Mouse (Mus musculus) liver, embryonic 11.5 days (tissue): ENCODE results near the gene Dcn. TPM values are rescaled to one million over a fixed set of nuclear protein-coding genes. Genes with fewer than 3 reads are reported as not detected.
A peak's percentile ranks its signal among the peaks of the same experiment; 100 is the strongest.

Source experiments
- ATAC-seq: fragments of 200-750 bp; cut with Nextera tagmentation; replicated peaks from 2 replicates; pipeline ENCODE4 v1.8.0; 2017; ENCODE audit warnings: moderate number of reproducible peaks, mild to moderate bottlenecking, moderate TSS enrichment, moderate library complexity; ENCODE audit not compliant: low FRiP score
- DNase-seq: peaks from one replicate; pipeline ENCODE4 v3.0.0-alpha.2; 2017; ENCODE audit warnings: low spot score
- H3K27ac ChIP-seq: fragments of 300-500 bp; sonication (generic); 2 replicates; pipeline ENCODE4 v1.5.1; 2014; ENCODE audit warnings: mild to moderate bottlenecking, low read depth, low read length, control low read depth
- H3K27me3 ChIP-seq: fragments of 300-500 bp; sonication (generic); replicated peaks from 2 replicates; pipeline ENCODE4 v1.6.1; 2014; ENCODE audit warnings: low read length, mixed read lengths; ENCODE audit not compliant: control insufficient read depth, insufficient read depth
- H3K36me3 ChIP-seq: fragments of 300-500 bp; sonication (generic); 2 replicates; pipeline ENCODE4 v1.6.1; 2014; ENCODE audit warnings: mild to moderate bottlenecking, low read length, moderate library complexity, mixed read lengths; ENCODE audit not compliant: control insufficient read depth, insufficient read depth
- H3K4me1 ChIP-seq: fragments of 300-500 bp; sonication (generic); replicated peaks from 2 replicates; pipeline ENCODE4 v1.6.1; 2014; ENCODE audit warnings: low read length, mixed read lengths; ENCODE audit not compliant: control insufficient read depth, insufficient read depth
- H3K4me2 ChIP-seq: fragments of 300-500 bp; sonication (generic); 2 replicates; pipeline ENCODE4 v1.6.1; 2014; ENCODE audit warnings: mild to moderate bottlenecking, control low read depth, moderate library complexity
- H3K4me3 ChIP-seq: fragments of 300-500 bp; sonication (generic); 2 replicates; pipeline ENCODE4 v1.5.1; 2014; ENCODE audit warnings: low read depth, low read length, control low read depth
- H3K9ac ChIP-seq: fragments of 300-500 bp; sonication (generic); 2 replicates; pipeline ENCODE4 v1.6.1; 2014; ENCODE audit warnings: low read depth, low read length, control low read depth
- H3K9me3 ChIP-seq: fragments of 300-500 bp; sonication (generic); 2 replicates; pipeline ENCODE4 v1.6.1; 2016; ENCODE audit warnings: low read length, inconsistent platforms, mixed read lengths; ENCODE audit not compliant: control insufficient read depth
- WGBS: fragments of 180-500 bp; shearing (Covaris S2); extraction: QIAGEN DNeasy Blood & Tissue Kit; methylation state at CpG from one replicate; pipeline ENCODE4 v1.1.7; 2014; 5-methylcytosine and 5-hydroxymethylcytosine counted together
- polyA plus RNA-seq: library from polyadenylated mRNA; unstranded; fragments of >200 nt; fragmentation: Nextera tagmentation; extraction: Ambion mirVana; gene quantifications from 2 replicates; pipeline ENCODE4 v1.2.1, GENCODE M21; 2014

Dcn gene
- polyA plus RNA-seq = 36.0 and 39.5 TPM in 2 replicates

GRCm38 (mm10) chr10:97479004-97479766 is at the start of gene Dcn:
Gene Dcn, plus strand, starts transcription at chr10:97479609.
- Histone ChIP-seq H3K4me1 (no peaks in the 10 kb centered on the region), H3K4me3 (no peak within 1 kb of the TSS), H3K36me3 (no peaks in the 10 kb centered on the region), H3K27me3 (no peaks in the 10 kb centered on the region), H3K9ac (no peak within 1 kb of the TSS), H3K9me3 (no peaks in the 10 kb centered on the region), H3K27ac (peak within 1 kb of the TSS; percentile 58; the same call in 1 of the 2 replicates), H3K4me2 (peak within 1 kb of the TSS; percentile 22)
- 24% methylated on average over 7 of the region's 7 CpGs for WGBS
- no peak for DNase-seq
- ATAC-seq = 0 out of 2 replicates have a peak, but pooled peaks have one; percentile 20

- no peak for ATAC-seq
- H3K27ac ChIP-seq = no peak overlapping the region
These were observed 42.7 kb upstream of the Dcn start for GRCm38 (mm10) chr10:97436662-97437061.

GRCm38 (mm10) chr10:97442300-97442699 is 37.1 kb upstream of the Dcn start:
- no peaks in the 10 kb centered on the region for H3K27me3 ChIP-seq
- no peak overlapping the region for H3K27ac ChIP-seq
- DNase-seq = no peak
- H3K4me3 ChIP-seq = no peak overlapping the region
- no peaks in the 10 kb centered on the region for H3K9me3 ChIP-seq
- no peak for ATAC-seq
- H3K9ac ChIP-seq = no peak overlapping the region
- no peak overlapping the region for H3K4me2 ChIP-seq
- H3K4me1 ChIP-seq = no peaks in the 10 kb centered on the region
- no peaks in the 10 kb centered on the region for H3K36me3 ChIP-seq
- 56% methylated on average over 2 of the region's 2 CpGs for WGBS

More at GRCm38 (mm10) chr10:97436662-97437061, 42.7 kb upstream of the Dcn start:
- 75% methylated on average over 5 of the region's 5 CpGs for WGBS
- Histone ChIP-seq H3K9me3 (no peaks in the 10 kb centered on the region), H3K27me3 (no peaks in the 10 kb centered on the region), H3K4me3 (no peak overlapping the region), H3K36me3 (no peaks in the 10 kb centered on the region), H3K9ac (no peak overlapping the region), H3K4me1 (no peaks in the 10 kb centered on the region), H3K4me2 (no peak overlapping the region)
- no peak for DNase-seq

- Histone ChIP-seq H3K27me3 (no peaks in the 10 kb centered on the region), H3K36me3 (no peaks in the 10 kb centered on the region), H3K9ac (no peak overlapping the region), H3K4me3 (no peak overlapping the region), H3K4me2 (no peak overlapping the region), H3K9me3 (no peaks in the 10 kb centered on the region), H3K4me1 (no peaks in the 10 kb centered on the region), H3K27ac (no peak overlapping the region)
- 81% methylated on average over 4 of the region's 4 CpGs for WGBS
- ATAC-seq = no peak
- no peak for DNase-seq
These were observed 32.9 kb upstream of the Dcn start for GRCm38 (mm10) chr10:97446486-97446885.

GRCm38 (mm10) chr10:97452886-97453285 is 26.5 kb upstream of the Dcn start:
- Histone ChIP-seq H3K4me1 (no peaks in the 10 kb centered on the region), H3K9ac (no peak overlapping the region), H3K4me3 (no peak overlapping the region), H3K36me3 (no peaks in the 10 kb centered on the region), H3K4me2 (no peak overlapping the region), H3K9me3 (no peaks in the 10 kb centered on the region), H3K27ac (no peak overlapping the region), H3K27me3 (no peaks in the 10 kb centered on the region)
- 82% methylated on average over 1 of the region's 1 CpGs for WGBS
- ATAC-seq (no peak), DNase-seq (no peak)

- Histone ChIP-seq H3K36me3 (no peaks in the 10 kb centered on the region), H3K4me1 (no peaks in the 10 kb centered on the region), H3K4me3 (no peak overlapping the region), H3K9ac (no peak overlapping the region), H3K27me3 (no peaks in the 10 kb centered on the region), H3K27ac (no peak overlapping the region), H3K4me2 (no peak overlapping the region), H3K9me3 (no peaks in the 10 kb centered on the region)
- WGBS = 75% methylated on average over 9 of the region's 9 CpGs
- ATAC-seq = no peak
- no peak for DNase-seq
These were observed 25.9 kb upstream of the Dcn start for GRCm38 (mm10) chr10:97453529-97453928.

- Histone ChIP-seq H3K27me3 (no peaks in the 10 kb centered on the region), H3K4me1 (no peaks in the 10 kb centered on the region), H3K4me2 (no peak overlapping the region), H3K9me3 (no peaks in the 10 kb centered on the region), H3K27ac (no peak overlapping the region), H3K9ac (no peak overlapping the region), H3K4me3 (no peak overlapping the region), H3K36me3 (no peaks in the 10 kb centered on the region)
- DNase-seq (no peak), ATAC-seq (no peak)
- 86% methylated on average over 7 of the region's 7 CpGs for WGBS
These were observed 22.4 kb upstream of the Dcn start for GRCm38 (mm10) chr10:97456993-97457392.

- Histone ChIP-seq H3K36me3 (no peaks in the 10 kb centered on the region), H3K4me2 (no peak overlapping the region), H3K4me3 (no peak overlapping the region), H3K9ac (no peak overlapping the region), H3K4me1 (no peaks in the 10 kb centered on the region), H3K9me3 (no peaks in the 10 kb centered on the region), H3K27ac (no peak overlapping the region), H3K27me3 (no peaks in the 10 kb centered on the region)
- ATAC-seq = no peak
- DNase-seq = no peak
- 63% methylated on average over 3 of the region's 3 CpGs for WGBS
These were observed 12.6 kb upstream of the Dcn start for GRCm38 (mm10) chr10:97466818-97467217.
